Mouse (Mus musculus): Measurements from ENCODE around the gene Tgfa.

GRCm38 (mm10) chr6:86197150-86197862 is 2.3 kb downstream of the Tgfa start:
- TF ChIP-seq CTCF (IDR thresholded peaks at IDR 0.05; ENCODE audit: low read depth, low read length): no peak
- TF ChIP-seq POLR2A (IDR thresholded peaks at IDR 0.05; ENCODE audit: borderline replicate concordance, low read depth, low read length): no peak

All from bone marrow macrophage, adult 2 months (primary cell).